Mouse (Mus musculus) skeletal muscle tissue, adult 2 months (tissue): ENCODE measurements around the gene Ifitm6.
A peak's percentile ranks its signal among the peaks of the same experiment; 100 is the strongest.
"Not testable (repeated sequence)": the region's sequence is repeated elsewhere in the genome, so short reads cannot be mapped to it uniquely, and the experiment has no call there.

ENCODE experiments used
- DNase-seq: peaks from one replicate; pipeline ENCODE4 v3.0.0-alpha.2; 2012; ENCODE audit warnings: low read depth, low spot score

Gene Ifitm6

DNA sequence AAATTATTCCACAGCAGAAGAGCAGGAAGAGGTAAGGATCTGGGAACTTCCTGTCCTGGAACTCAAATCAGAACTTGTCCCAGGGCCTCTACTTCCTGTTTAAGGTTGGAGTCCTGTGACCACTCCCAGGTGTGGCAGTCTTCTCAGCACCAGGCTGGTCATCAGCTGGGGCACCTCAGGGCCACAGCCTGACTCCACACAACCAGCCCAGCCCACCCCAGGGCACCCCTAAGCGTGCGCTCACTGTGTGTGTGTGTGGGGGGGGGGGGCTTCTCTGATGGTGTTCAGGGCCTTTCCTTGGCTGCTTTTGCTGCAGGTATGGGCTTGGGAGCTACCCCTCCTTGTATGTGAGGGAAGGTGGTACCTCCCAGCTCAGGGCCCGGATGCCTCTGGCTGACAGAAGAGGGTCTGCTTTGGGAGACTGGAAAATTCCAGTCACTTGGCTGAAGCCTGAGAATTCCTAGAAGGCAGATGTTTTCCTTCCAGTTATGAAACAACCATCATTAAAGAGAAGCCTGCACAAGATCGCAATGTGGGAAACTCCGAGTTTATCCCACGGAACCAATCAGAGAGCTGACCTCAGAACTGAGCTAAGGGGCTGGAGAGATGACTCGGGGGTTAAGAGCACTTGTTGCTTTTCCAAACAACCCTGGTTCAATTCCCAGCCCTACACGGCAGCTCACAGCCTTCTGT is 46.1 kb downstream of the Ifitm6 start:
- DNase-seq: peak; percentile 47

DNA sequence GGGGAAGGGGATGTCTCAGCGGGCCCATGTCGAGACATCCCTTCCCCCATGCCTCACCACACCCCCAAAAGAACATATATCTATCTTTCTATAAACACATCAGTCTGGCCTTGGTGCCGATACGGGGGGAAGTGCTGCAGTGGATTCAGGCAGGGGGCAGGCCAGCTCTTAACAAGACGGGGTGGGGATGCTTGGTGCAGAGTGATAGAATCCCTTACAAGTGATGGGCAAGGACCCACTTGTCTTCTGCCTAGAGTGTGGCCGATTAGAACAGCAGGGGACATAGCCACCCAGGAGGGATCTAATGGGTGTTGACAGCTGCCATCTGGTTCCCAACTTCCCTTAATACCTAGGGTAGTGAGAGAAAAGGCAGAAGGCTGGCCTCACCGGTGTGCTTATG is 46.8 kb downstream of the Ifitm6 start:
- DNase-seq: no peak

DNA sequence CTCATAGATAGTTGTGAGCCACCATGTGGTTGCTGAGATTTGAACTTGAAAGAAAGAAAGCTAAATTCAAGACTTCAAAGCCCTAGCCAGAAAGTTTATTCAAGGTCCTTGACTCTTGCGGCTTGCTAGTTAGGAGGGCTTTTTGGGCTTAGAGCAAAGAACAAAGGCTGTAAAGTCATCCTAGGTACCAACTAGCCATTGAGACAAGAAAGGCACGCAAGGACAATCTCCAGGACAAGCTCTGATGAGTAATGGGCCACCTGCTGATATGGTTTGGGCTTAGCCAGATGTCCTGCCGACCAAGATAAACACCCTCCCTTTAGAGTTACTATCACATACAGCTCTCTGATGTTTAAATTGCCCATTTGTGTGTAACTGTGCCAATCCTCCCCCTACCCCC is 49.0 kb downstream of the Ifitm6 start:
- DNase-seq: not testable (repeated sequence)

DNA sequence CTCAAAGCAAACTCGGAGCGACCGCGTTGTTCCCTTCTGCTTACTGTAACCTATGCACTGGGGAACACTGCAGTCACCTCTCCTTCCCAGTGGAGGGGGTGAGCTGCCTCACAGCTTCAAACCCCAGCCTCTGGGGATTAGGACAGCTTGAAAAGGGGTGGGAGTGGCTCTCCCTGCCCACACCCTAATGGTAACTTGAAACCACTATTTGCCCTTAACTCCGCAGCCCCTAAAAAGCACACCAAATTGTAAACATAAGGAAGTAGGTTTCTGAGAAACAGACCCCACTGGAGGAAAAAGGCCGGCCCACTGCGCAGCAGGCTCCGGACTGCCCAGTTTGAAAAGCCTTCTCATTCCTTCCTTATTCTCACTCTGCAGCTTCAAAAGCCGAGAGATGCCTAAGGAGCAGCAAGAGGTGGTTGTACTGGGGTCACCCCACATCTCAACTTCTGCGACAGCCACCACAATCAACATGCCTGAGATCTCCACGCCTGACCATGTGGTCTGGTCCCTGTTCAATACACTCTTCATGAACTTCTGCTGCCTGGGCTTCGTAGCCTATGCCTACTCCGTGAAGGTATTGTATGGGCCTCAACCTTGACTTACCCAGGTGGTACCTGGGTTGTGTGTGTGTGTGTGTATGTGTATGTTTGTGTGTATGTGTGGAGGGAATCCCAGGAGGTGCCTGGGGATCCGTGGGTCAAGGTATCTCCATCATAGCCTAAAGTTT is 49.7 kb downstream of the Ifitm6 start:
- no peak for DNase-seq

DNA sequence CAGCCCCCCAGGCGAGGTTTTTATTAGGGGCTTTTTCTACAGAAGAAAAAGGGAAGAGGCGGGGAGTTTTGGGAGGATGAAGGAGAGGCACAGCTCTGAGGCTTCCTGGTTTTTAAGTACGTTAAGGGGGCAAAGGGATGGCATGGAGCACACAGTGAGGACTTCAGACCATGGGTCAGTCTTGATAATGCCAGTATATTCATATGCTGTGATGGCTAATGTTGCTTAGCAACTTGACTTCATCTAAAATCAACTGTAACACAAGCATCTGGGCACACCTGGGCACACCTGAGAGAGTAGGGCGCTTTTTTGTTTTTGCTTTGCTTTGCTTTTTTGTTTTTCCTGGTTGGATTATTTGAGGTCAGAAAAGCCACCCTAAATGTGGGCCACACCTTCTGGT is 50.8 kb downstream of the Ifitm6 start, which contains the start of gene Ifitm1:
Gene Ifitm1 (plus strand): TSS at position 301 of the 400 bp plus-strand sequence.
- no peak for DNase-seq
